Mouse (Mus musculus): ENCODE measurements at regions not wholly inside any gene's neighbourhood (a gene's known extent, or its start where the extent isn't known, plus 50 kb on each side); places are given as distances from the start of the nearest gene placed in this dataset.

DNA sequence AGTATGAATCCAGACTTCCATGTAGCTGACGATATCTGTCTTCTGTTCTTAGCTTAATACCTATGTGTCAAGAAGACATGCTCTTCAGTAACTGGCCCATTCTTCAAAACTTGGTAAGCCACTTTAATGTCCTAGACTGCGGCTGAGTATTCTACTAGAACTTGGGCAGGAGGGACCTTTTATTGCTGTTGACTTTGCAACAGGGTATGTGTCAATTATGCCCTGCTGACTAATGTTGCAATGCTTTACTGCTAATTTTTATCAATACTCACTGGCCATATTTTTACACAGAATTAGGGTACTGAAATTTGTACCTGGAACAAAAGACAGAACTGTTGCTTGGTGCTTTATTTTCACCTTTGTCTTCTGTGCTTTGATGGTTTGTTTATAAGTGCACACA, 746.9 kb downstream of the Ppargc1a start:
- Histone ChIP-seq H3K27ac (replicated peaks) (no peak overlapping the region), H3K4me3 (replicated peaks) (no peak overlapping the region), H3K36me3 (no peaks in the 10 kb centered on the region), H3K9me3 (replicated peaks) (no peaks in the 10 kb centered on the region), H3K4me1 (no peaks in the 10 kb centered on the region), H3K9ac (replicated peaks) (no peak overlapping the region), H3K27me3 (replicated peaks) (no peaks in the 10 kb centered on the region), H3K4me2 (no peak overlapping the region)
- WGBS = 88% methylated on average over 2 of the region's 2 CpGs
- ATAC-seq (ENCODE audit: low FRiP score) = no peak

DNA sequence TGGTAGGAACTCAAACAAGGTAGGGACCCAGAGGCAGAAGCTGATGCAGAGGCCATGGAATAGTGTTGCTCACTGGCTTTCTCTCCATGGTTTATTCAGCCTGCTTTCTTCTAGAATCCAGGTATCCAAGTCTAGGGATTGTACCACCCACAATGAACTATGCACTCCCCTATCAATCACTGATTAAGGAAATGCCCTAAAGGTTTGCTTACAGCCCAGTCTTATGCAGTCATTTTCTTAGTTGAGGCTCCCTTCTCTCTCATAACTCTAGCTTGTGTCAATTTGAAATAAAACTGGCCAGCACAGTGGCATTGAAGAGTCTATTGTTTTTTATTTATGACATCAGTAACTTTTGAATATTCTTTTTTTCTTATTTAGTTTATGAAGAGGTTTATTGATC, 747.6 kb downstream of the Ppargc1a start:
- H3K9ac ChIP-seq (replicated peaks) = no peak overlapping the region
- no peaks in the 10 kb centered on the region for H3K4me1 ChIP-seq
- H3K27me3 ChIP-seq (replicated peaks) = no peaks in the 10 kb centered on the region
- no peaks in the 10 kb centered on the region for H3K9me3 ChIP-seq (replicated peaks)
- no peaks in the 10 kb centered on the region for H3K36me3 ChIP-seq
- no peak overlapping the region for H3K27ac ChIP-seq (replicated peaks)
- no peak for ATAC-seq (ENCODE audit: low FRiP score)
- no peak overlapping the region for H3K4me3 ChIP-seq (replicated peaks)
- no peak overlapping the region for H3K4me2 ChIP-seq

DNA sequence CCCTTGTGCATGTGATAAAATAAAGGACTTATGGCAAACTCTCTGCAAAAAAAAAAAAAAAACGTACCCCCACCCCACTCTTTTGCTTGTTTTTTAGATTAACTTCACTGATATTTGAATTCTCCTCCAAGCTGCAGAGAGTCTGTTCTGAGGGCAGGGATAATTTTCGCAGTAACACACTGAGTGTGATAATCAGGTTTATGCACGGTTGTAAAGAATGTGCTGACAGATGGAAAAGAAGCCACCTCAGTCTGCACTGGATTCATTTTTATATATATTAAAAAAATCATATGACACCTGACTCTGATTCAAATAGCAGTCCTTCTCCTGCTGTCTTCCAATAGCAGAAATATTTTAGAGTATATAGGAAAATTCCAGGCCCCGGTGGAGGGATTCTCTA, 736.5 kb upstream of the Adgra3 start:
- H3K9ac ChIP-seq (replicated peaks) = no peak overlapping the region
- peaks cover 8% of the 10 kb centered on the region; the same call in 1 of the 2 replicates for H3K4me1 ChIP-seq
- H3K27me3 ChIP-seq (replicated peaks) = no peaks in the 10 kb centered on the region
- 54% methylated on average over 4 of the region's 4 CpGs for WGBS
- H3K27ac ChIP-seq (replicated peaks) = no peak overlapping the region
- ATAC-seq (ENCODE audit: low FRiP score) = no peak
- no peaks in the 10 kb centered on the region for H3K36me3 ChIP-seq
- no peaks in the 10 kb centered on the region for H3K9me3 ChIP-seq (replicated peaks)
- no peak overlapping the region for H3K4me3 ChIP-seq (replicated peaks)
- H3K4me2 ChIP-seq = no peak overlapping the region

DNA sequence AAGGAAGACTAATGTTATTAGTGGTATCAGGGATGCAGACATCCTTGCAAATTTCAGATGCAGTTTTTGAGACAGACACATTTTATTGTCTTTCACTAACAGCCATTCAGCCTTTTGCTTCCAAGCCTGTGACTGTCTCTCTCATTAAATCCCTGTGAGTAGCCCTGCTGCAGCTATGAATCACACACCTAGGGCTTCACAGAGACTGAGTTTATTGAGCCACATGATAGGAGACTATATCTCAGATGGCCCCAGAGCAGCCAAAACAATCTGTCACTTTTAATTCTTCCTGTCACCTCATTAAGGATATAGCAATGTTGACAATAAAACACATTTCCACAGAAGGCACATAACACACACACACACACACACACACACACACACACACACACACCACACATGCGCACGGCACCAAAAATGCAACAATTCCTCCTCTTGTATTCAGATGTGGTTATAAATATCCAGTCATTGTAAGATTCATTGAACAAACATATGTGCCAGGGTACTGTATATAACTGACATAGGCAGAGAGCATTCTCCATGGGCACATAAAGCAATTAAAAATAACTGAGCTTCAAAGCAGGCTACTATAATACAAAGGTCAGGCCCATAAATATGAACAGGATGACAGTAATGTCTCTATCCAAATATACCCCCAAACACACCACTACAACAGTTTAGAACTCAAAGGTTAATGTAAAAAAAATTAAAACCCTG, 735.8 kb upstream of the Adgra3 start:
- peak; percentile 78 for ATAC-seq (ENCODE audit: low FRiP score)
- 33% methylated on average over 2 of the region's 2 CpGs for WGBS
- Histone ChIP-seq H3K36me3 (no peaks in the 10 kb centered on the region), H3K9me3 (replicated peaks) (no peaks in the 10 kb centered on the region), H3K9ac (replicated peaks) (no peak overlapping the region), H3K27me3 (replicated peaks) (no peaks in the 10 kb centered on the region), H3K4me2 (no peak overlapping the region), H3K4me1 (peaks cover 8% of the 10 kb centered on the region; the same call in 1 of the 2 replicates), H3K27ac (replicated peaks) (0 out of 2 replicates have a peak overlapping the region, but pooled peaks have one; percentile 18), H3K4me3 (replicated peaks) (no peak overlapping the region)

DNA sequence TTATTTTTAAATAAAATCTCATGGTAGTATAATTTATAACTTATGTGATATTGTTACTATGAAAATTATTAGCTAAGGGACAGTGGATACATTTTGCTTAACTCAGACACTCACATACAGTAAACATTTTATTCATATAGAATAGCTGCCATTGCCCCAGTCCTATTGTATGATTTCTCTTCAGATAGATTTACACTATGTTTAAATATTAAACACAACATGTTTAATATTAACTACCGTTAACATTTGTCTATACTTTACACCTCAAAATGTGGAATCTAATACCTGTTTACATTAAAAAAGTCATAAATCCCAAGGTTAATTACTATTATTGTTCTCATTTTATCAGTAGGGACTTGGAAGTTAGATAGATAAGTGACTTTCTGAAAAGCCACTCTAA, 734.8 kb upstream of the Adgra3 start:
- Histone ChIP-seq H3K27me3 (replicated peaks) (no peaks in the 10 kb centered on the region), H3K9ac (replicated peaks) (no peak overlapping the region)
- ATAC-seq (ENCODE audit: low FRiP score) = no peak

DNA sequence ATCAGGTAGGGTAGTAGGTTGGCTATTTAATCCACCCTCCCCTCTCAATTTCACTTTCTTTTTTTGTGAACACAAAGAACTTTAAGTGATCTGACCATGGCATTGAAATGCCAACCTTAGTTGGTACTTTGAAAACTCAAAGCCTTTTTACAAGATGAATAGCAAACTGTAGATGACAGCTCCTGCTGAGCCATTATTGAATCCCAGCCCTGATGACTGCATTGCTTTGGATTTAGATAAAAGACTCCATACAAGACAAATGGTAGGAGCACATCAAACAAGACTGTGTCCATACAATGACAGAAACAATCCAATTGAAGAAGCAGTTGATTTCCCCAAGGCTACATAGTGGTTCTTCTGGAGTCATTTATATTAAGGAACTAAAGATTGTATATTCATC, 726.5 kb upstream of the Adgra3 start:
- Histone ChIP-seq H3K27ac (replicated peaks) (no peak overlapping the region), H3K27me3 (replicated peaks) (no peaks in the 10 kb centered on the region), H3K4me1 (no peaks in the 10 kb centered on the region), H3K4me3 (replicated peaks) (no peak overlapping the region), H3K4me2 (no peak overlapping the region), H3K9ac (replicated peaks) (no peak overlapping the region), H3K9me3 (replicated peaks) (no peaks in the 10 kb centered on the region), H3K36me3 (no peaks in the 10 kb centered on the region)
- no peak for ATAC-seq (ENCODE audit: low FRiP score)

More for the DNA sequence above, 734.8 kb upstream of the Adgra3 start:
- no peaks in the 10 kb centered on the region for H3K9me3 ChIP-seq (replicated peaks)
- no peak overlapping the region for H3K27ac ChIP-seq (replicated peaks)
- H3K4me3 ChIP-seq (replicated peaks) = no peak overlapping the region
- 85% methylated on average over 1 of the region's 1 CpGs for WGBS
- H3K4me2 ChIP-seq = no peak overlapping the region
- peaks cover 8% of the 10 kb centered on the region; the same call in 1 of the 2 replicates for H3K4me1 ChIP-seq
- no peaks in the 10 kb centered on the region for H3K36me3 ChIP-seq

DNA sequence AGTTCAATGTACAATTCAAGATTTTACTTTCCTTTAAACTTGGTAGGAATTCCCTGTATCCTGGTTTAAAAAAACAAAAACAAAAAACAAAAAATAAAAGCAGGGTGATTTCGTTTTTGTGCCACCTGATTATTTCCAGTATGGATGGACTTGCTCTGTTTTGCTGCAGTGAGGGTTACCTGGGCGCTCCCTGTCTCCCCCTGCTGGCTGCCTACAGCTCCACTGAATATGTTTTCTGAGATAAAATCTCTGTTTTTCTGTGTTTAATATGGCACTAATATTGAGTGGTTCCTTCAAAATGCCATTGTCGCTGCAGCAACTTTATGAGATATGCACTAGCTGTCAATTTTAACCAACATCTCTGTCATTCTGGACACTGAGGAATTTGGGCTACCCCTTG, 720.3 kb upstream of the Adgra3 start:
- WGBS = 63% methylated on average over 3 of the region's 3 CpGs
- ATAC-seq (ENCODE audit: low FRiP score) = no peak
- H3K27me3 ChIP-seq (replicated peaks) = no peaks in the 10 kb centered on the region
- no peaks in the 10 kb centered on the region for H3K9me3 ChIP-seq (replicated peaks)
- no peaks in the 10 kb centered on the region for H3K4me1 ChIP-seq
- no peak overlapping the region for H3K27ac ChIP-seq (replicated peaks)
- H3K36me3 ChIP-seq = no peaks in the 10 kb centered on the region
- H3K4me3 ChIP-seq (replicated peaks) = no peak overlapping the region
- no peak overlapping the region for H3K4me2 ChIP-seq
- no peak overlapping the region for H3K9ac ChIP-seq (replicated peaks)

DNA sequence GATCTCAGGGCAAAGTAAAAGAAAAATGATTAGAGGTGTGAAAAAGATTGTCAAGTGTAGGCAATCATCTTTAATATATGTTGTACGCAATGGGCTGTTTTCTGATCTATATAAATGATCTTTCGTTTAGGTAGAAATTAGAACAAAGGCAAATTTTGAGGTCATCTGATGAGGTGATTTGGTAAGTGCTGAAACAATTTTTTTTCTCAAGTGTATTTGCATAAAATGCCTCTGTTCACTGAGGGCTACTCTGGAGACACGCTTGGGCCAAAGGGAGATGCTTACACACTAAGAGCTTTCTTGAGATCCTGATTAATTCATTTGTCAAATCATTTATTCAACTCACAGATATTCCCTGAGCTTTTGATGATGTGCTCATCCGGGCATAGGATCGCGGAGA, 719.4 kb upstream of the Adgra3 start:
- 89% methylated on average over 6 of the region's 6 CpGs for WGBS
- no peak for ATAC-seq (ENCODE audit: low FRiP score)
- Histone ChIP-seq H3K4me3 (replicated peaks) (no peak overlapping the region), H3K27me3 (replicated peaks) (no peaks in the 10 kb centered on the region), H3K9ac (replicated peaks) (no peak overlapping the region), H3K4me2 (no peak overlapping the region), H3K36me3 (no peaks in the 10 kb centered on the region), H3K27ac (replicated peaks) (no peak overlapping the region), H3K4me1 (no peaks in the 10 kb centered on the region), H3K9me3 (replicated peaks) (no peaks in the 10 kb centered on the region)

DNA sequence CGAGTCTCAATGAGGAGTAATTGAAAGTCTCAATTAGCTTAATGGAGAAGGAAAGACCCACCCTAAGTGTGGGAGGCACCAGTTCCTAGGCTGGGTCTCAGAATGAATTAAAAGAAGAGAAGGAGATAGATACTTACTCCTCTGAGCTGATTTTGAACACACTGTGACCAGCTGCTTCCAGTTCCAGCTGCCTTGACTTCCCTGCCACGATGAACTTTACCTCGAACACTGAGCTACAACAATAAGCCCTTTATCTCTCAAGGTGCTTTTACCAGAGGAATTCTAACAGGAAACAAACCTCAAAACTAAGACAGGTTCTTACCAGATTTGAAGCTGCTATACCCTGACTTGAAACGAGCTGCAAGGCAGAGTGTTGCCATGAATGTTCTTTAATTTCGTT, 703.5 kb upstream of the Adgra3 start:
- H3K9ac ChIP-seq (replicated peaks) = no peak overlapping the region
- H3K9me3 ChIP-seq (replicated peaks) = no peaks in the 10 kb centered on the region
- no peak overlapping the region for H3K27ac ChIP-seq (replicated peaks)
- WGBS = 79% methylated on average over 5 of the region's 5 CpGs
- H3K4me3 ChIP-seq (replicated peaks) = no peak overlapping the region
- no peaks in the 10 kb centered on the region for H3K4me1 ChIP-seq
- no peaks in the 10 kb centered on the region for H3K36me3 ChIP-seq
- H3K27me3 ChIP-seq (replicated peaks) = no peaks in the 10 kb centered on the region
- ATAC-seq (ENCODE audit: low FRiP score) = no peak
- no peak overlapping the region for H3K4me2 ChIP-seq

DNA sequence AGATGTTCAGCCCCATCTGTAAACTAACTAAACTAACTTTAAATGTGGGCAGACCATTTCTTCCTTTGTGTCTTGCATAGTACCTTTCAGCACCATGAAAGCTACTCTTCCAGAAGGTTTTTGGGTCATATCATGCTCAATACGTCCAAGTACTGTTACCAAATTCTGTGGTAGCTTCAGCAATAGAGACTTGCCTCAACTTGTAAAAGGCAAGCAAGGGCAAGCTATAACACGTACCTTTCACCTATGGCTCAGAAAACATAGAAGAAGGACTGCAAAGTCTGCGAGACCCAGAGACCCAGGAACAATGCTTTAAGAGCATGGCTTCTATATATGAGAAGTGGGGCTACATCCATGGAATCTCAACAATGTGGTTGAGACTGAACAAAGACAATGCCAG, 701.6 kb upstream of the Adgra3 start:
- H3K9ac ChIP-seq (replicated peaks) = no peak overlapping the region
- no peaks in the 10 kb centered on the region for H3K36me3 ChIP-seq
- no peaks in the 10 kb centered on the region for H3K9me3 ChIP-seq (replicated peaks)
- no peak overlapping the region for H3K4me2 ChIP-seq
- no peaks in the 10 kb centered on the region for H3K4me1 ChIP-seq
- no peak for ATAC-seq (ENCODE audit: low FRiP score)
- H3K4me3 ChIP-seq (replicated peaks) = no peak overlapping the region
- no peaks in the 10 kb centered on the region for H3K27me3 ChIP-seq (replicated peaks)
- H3K27ac ChIP-seq (replicated peaks) = no peak overlapping the region
- 89% methylated on average over 3 of the region's 3 CpGs for WGBS

DNA sequence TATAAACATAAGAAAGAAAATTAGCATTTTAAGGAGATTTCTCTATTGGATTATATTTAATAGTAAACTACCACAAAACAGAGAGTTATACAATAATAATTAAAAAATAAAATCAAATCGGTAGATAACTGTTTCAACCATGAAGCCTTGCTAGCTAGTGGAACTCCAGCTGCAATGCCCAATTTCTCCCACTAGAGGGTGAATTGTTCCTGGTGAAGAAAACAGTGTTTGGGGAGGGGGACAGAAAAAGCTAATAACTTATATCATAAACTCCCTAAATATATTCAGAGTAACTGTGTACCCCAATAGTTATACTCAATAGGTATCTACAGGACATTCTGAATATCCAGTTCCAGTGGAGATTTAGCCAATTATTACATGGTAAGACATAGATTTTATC, 694.0 kb upstream of the Adgra3 start:
- Histone ChIP-seq H3K4me2 (no peak overlapping the region), H3K36me3 (no peaks in the 10 kb centered on the region), H3K9ac (replicated peaks) (no peak overlapping the region), H3K4me1 (no peaks in the 10 kb centered on the region), H3K4me3 (replicated peaks) (no peak overlapping the region), H3K9me3 (replicated peaks) (no peaks in the 10 kb centered on the region), H3K27me3 (replicated peaks) (no peaks in the 10 kb centered on the region), H3K27ac (replicated peaks) (no peak overlapping the region)
- no peak for ATAC-seq (ENCODE audit: low FRiP score)
- WGBS = 60% methylated on average over 1 of the region's 1 CpGs

DNA sequence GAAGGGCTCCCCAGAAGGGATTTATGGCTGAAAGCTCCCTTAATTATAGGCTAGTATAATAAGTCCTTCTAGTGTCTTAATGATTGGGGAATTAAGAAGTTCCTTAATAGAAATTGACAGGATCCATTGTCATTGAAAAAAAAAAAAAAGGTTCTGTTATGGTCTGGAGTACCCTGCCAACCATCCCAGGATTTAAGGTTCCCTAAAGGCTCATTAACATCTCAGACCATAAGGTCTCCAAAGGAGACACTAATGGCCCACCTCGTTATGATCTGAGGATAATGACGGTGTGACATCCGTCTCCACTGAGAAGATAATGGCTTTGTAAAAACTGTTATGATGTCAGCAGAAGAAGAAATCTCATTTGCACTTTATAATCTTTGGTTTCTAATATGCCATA, 692.6 kb upstream of the Adgra3 start:
- Histone ChIP-seq H3K4me2 (no peak overlapping the region), H3K4me1 (no peaks in the 10 kb centered on the region), H3K4me3 (replicated peaks) (no peak overlapping the region), H3K27me3 (replicated peaks) (no peaks in the 10 kb centered on the region), H3K36me3 (no peaks in the 10 kb centered on the region), H3K9ac (replicated peaks) (no peak overlapping the region), H3K27ac (replicated peaks) (no peak overlapping the region), H3K9me3 (replicated peaks) (no peaks in the 10 kb centered on the region)
- 17% methylated on average over 3 of the region's 3 CpGs for WGBS
- ATAC-seq (ENCODE audit: low FRiP score) = no peak

DNA sequence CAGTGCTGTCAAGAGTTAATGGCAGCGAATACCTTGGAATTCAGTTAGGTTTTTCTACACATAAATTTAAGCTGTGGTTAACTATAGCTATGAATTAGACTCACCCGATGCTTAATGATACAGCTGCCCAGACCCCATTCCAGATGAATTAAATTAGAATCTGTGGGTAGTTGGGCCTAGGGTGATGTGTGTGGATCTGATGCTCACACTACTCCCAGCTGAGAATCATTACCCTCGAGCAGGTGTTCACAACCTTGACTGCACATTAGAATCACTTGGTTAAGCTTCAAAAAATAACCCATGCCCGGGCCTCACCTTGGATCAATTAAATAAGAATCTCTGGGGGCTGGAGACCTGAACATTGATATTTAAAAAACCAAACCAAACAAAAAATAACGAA, 684.2 kb upstream of the Adgra3 start:
- H3K4me3 ChIP-seq (replicated peaks) = no peak overlapping the region
- no peaks in the 10 kb centered on the region for H3K27me3 ChIP-seq (replicated peaks)
- no peak overlapping the region for H3K9ac ChIP-seq (replicated peaks)
- 53% methylated on average over 5 of the region's 5 CpGs for WGBS
- H3K4me2 ChIP-seq = no peak overlapping the region
- no peaks in the 10 kb centered on the region for H3K9me3 ChIP-seq (replicated peaks)
- no peaks in the 10 kb centered on the region for H3K36me3 ChIP-seq
- no peak overlapping the region for H3K27ac ChIP-seq (replicated peaks)
- no peaks in the 10 kb centered on the region for H3K4me1 ChIP-seq
- ATAC-seq (ENCODE audit: low FRiP score) = no peak

All from neural tube, embryonic 15.5 days (tissue).